Mouse (Mus musculus) testis, postnatal 10 days (tissue): ENCODE results near the gene Scube1.

Experiments
- DNase-seq: peaks from one replicate; pipeline ENCODE4 v3.0.0; 2021; ENCODE audit warnings: low spot score

Gene Scube1

GRCm38 (mm10) chr15:83724886-83725269, at the start of gene Scube1:
Scube1 (minus strand) TSS chr15:83725021.
- peak; percentile 92 for DNase-seq

DNA sequence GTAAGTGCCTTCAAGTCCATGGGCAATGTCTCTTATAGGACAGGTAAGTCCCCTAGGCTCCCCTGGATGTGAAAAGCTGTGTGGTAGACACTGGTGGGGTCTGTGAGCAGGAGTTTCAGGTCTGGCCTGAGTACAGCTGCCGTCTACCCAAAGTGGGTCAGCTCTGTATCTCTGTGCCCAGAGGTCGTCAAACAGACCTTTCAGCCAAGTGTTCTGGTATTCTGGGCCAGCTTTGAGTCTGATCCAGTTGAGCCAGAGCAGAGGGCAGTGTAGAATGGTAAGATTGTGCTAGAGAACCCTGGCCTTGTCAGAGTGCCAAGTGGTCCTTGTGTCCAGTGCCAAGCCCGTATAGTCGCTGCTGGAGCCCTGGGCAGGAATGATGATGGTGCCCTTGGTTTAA, 48.1 kb upstream of the Scube1 start:
- DNase-seq = no peak

DNA sequence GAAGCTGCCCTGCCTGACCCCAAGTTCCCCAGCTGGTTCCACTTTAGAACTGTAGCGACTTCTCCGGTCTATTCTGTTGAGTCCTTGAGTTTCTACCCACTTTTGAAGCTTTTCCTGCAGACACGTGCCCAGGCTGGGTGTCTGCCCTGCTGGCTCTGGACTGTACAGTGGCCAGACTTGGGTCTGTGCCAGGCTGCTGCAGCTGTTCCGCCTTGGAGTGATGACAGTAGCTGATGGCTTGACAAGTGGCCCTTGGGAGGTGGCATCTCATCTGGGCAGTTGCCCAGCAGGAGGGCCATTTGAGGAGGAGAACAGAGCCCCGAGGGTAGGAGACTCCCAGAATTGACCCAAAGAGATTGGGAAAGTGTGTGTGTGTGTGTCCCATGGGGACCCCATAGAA, 47.6 kb upstream of the Scube1 start:
- no peak for DNase-seq

DNA sequence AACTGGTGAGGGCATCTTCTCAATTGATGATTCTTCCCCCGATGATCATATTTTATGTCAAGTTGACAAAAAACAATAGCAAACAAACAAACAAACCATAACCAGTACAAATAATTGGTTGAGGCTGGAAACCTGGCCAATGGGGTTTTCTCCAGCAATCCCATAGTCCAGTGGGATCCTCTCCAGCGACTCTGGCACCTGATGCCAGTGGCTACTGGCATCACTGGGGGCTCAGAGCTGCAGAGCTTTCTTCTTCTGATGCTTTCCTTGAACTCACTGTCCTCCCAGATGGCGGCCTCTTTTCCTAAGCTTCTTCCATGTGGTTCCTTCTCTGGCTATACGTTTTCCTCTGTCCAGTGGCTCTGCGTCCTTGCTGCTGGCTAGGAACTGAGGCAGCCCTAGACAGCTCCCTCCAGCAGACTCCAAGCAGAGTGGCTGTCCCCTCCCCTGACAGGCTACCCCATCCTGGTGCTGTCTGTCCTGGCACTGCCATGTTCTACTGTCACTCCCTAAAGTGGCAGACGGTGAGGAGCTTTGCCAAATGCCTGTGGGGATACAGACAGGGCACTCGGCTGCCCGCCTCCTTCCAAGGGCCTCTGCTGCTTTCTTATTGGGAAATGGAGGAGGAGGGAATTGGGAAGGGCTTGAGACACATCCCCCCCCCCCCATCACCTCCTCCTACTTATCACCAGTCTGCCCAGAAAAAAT, 46.7 kb upstream of the Scube1 start:
- no peak for DNase-seq

DNA sequence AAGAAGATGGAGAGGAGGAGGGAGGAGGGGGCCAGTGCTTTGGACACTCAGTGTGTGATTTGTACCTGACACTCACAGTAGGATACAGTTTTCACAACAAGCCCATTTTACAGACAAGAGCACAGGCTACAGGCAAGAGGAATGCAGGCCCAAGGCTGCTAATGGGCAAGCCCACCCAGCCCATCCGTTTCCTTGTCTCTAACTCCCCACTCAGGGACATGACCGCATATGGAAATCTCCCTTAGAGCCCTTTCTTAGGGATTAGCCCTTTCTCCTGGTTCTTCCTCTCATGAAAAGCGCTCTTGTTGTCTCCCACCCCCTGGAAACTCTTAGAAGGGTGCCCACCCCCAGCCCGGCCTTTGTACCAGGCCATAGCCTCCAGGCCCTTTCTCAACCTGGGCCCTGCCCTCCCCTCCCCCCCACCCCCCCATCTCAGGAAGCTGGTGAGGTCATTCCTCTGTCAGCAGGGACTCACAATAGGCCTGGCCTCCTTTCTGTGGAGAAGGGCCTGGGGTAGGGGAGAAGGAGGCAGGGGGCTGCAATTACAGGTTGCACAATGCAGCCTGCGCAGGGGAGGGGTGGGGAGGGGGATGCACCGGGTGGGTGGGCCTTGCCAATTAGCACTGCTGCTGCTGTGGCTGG, 40.7 kb upstream of the Scube1 start:
- DNase-seq = no peak

DNA sequence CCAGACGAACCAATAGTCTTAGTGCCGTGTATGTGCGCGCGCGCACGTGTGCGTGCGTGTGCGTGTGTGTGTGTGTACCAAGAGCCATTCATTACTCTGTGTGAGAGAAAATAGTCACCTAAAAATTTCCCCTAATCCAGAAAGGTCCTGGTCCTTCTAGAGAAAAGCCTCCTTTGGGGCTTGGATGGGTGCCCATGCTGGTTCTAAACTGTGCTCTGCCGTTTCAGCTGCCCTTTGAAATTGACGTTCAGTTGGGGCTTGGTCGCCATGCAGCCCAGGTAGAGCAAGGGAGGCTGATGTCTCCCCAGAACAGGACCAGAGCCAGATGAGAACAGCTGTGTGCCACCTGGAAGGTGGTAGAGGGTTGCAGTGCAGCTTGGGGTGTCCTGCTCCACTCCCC, 36.7 kb upstream of the Scube1 start:
- no peak for DNase-seq

DNA sequence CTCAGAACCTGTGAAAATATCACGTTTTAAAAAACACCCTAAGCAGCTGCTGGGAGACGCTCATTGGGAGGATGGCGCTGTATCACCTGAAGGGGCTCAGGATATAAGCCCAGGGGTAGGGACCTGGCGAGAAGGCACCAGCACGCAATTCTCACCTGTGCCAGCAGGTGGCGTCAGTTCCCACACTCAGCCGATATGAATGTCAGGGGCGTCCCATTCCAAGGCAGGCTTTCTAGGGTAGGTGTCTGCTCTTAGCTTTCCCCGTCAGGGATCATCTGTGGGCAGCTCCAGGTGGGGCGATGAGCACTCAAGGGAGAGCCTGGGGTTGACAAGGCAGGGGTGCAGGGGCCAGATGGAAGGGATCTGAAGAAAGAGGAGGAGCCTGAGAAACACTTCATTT, 35.9 kb upstream of the Scube1 start:
- peak; percentile 77 for DNase-seq

DNA sequence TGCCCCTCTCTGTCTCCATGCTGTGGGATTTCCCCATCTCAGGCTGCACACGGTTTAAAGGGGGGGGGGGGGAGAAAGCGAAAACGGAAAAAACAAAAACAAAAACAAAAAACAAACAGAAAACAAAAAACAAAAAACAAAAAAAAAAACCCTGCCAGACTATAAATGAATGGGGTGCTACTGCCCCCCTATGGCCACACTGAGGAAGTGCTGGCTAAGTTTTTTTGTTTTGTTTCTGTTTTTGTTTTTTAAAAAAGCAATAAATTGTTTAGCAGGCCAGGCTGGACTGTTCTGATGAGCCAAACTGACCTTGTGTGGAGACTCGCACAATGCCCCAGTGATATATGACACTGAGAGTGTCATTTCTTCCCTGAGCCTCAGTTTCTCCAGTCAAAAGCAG, 34.1 kb upstream of the Scube1 start:
- no peak for DNase-seq

DNA sequence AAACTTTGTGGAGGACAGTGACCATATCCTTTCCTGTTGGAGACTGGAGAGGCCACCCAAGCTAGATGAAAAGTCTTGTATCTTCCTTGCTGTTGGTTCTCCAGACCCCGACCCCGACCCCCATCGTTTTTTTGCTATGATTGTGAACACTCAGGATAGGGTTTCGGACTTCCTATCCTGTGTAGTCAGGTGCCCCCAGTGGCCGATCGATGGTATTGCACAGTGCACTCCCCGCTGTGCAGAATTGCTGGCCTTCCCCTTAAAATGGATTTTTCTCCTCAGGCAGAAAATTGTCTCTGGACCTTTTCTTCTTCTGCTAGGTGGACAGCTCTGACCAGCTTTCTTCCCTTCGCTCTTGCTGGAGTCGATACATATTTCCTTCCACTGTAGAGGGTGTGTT, 31.9 kb upstream of the Scube1 start:
- peak; percentile 67 for DNase-seq

DNA sequence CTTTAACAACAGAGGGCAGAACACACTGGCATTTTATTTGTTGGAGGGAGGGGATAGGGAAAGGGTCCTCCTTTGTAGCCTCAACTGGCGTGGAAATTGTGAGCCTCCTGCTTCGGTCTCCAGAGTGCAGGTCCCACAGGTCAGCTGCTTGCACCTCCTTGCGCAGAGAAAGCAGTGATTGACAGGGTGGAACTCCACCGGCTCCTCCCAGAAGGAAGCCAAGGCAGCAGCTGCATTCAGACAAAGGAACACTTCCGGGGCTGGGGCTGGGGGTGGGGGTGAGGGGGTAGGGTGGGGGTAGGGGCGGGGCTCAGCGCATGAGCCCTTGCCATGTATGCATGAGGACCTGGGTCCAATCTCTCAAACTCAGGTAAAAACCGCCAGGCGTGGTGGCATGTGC, 24.6 kb upstream of the Scube1 start:
- no peak for DNase-seq

DNA sequence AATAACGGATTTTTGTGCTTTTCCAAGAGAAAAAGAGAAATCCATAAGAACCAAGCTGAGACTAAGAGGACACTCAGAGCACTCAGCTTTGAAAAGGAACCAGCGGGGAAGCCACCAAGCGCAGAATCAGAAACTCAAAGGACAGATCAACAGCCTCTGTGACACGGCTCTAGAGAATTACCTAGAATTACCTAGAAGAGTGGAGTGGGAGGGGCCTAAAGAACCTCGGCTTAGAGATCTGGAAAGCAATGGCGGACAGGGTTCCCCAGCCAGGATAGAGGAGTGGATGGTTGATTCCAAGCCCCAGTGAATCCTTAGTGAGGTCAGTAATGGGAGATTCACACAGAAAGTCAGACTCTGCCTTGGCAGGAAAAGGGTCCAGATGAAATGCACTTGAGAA, 24.2 kb upstream of the Scube1 start:
- DNase-seq = no peak

DNA sequence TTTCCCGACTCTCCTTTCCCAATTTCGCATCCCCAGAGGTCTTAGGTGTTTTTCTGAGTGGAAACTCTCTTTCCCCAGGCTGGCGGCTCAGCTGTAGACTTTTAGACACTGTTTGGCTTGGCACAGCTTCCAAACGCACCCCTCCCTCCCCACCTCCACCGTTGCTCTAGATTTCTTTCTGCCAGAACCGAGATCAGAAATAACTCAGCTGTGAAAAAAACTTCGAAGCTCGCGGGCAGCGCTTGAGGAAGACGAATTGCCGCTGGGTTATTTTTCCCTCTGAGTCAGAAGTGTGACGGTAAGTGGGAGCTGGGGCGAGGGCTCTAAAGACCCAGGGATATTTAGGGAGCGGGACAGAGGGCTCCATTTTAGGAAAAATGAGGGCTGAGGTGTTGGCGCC, 21.5 kb upstream of the Scube1 start:
- DNase-seq = no peak

DNA sequence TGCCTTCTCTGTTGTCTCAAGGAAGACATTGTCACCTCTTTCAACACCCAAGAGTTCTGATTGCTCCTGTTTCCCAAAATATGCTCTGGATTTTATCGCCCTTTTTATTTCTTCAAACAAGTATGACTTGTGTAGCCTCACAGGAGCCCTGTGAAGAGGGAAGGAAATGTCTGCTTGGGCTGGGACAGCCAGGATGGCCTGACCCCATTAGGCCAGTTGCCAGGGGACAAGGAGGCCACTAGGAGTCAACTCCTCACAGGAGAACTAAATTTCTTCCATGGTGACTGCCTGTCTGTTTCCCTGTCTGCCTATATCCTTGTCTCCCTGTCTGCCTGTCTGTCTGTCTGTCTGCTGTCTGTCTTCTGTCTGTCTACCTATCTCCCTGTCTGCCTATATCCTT, 17.2 kb upstream of the Scube1 start:
- DNase-seq = no peak

DNA sequence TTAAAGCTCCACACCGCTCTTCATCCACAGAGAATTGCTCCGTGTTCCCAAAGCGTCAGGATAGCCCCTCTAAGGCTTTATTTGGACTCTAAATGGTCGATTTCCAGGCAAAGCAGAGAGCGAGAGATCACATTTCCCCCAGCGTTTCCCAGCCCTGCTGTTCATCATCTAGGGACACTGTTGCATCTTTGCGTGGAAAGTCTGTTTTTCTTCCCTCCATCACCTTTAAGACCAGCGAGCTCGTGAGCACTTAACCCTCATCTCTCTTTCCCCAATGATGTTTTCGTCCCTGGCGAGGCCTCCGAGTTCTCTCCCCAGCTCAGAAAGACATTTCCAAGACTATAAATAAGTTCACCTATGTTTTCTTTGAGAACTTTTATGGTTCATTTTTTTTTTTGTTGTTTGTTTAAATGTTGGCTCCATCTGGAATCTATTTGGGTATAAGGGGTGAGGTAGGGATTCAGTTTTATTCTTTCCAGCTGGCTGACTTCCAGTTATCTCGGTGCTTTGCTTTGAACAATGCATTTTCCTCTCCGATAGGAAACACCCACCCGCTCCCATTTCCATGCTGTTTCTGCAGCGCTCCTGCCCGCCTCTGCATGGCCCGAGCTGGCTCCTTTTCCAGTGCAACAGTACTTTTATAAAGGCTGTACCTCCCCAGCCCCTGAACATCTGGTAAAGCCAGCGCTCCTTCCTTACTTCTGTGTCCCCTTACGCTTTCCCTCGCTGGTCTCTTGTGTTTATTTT, 16.0 kb upstream of the Scube1 start:
- no peak for DNase-seq

GRCm38 (mm10) chr15:83727626-83728025, 2.8 kb upstream of the Scube1 start:
- peak; percentile 83 for DNase-seq

DNA sequence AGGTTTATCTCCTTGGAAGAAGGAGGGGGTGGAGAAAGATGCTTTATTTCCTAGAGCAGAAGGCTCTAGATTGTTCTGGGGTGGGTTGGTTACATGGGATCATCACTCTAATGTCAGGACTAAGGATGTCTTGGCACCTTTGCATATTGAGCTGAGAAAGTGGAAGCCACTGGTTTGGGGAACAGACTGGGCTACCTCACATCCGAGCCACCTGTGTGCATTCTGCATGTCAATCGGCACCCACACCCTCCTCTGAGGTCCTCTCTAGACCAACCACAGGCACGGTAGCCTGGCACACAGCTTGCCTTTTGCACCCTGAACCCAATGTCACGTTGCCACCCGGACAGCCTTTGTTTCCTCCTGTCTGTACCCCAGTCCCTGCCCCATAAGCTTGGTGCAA, 1.9 kb upstream of the Scube1 start:
- no peak for DNase-seq

GRCm38 (mm10) chr15:83725556-83726200, 857 bp upstream of the Scube1 start:
- no peak for DNase-seq

- DNase-seq = peak; percentile 66
Measured at GRCm38 (mm10) chr15:83724160-83724885, 498 bp downstream of the Scube1 start.

- no peak for DNase-seq
Measured at GRCm38 (mm10) chr15:83715582-83716228, 9.1 kb downstream of the Scube1 start.

DNA sequence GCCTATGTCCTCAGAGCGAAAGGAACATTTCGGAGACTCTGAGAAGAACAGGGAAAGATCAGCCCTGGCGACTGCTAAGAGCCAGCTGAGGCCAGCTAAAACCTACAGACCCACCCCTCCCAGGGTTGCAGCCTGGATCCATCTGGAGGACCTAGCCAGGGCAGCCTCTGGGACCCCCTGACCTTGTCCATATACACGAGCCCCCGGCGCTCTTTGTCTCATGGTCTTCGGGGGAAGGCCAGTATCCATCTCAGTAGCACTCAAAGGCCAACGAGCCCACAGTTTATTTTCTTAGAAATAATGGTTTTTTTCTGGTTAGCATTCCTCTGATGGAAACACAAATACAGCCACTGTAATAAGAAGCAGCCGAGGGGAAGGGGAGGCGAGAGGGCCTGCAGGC, 12.0 kb downstream of the Scube1 start:
- no peak for DNase-seq

DNA sequence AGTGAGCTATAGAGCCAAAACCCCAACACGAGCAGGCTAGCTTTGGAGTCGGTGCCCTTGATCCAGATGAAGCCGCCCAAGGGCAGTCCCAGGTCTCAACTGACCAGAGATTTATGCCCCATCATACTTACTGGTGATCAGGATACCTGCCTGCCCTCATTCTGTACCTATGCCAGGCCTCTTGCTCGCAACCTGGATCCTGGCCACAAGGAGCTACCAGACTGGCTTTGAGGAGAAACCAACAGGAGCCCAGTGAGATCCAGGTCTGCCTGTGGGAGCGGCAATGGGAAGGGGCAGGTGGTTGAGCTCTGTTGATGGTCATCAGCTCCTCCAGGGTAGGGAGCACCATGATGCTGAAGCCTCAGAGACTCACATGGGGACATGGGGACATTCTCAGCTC, 12.5 kb downstream of the Scube1 start:
- no peak for DNase-seq
